Mouse (Mus musculus) ES-Bruce4 (cell line): ENCODE measurements around the gene Pex14.

Experiments used
- CTCF ChIP-seq: IDR thresholded peaks from one replicate; pipeline ENCODE4 v1.8.1; 2011; ENCODE audit warnings: low read depth, low read length
- EP300 ChIP-seq: IDR thresholded peaks from 2 replicates; pipeline ENCODE4 v1.6.1; 2011; ENCODE audit warnings: low read depth, low read length; ENCODE audit not compliant: insufficient read depth
- POLR2A ChIP-seq: IDR thresholded peaks from one replicate; pipeline ENCODE4 v1.8.1; 2011; ENCODE audit warnings: low read length; ENCODE audit not compliant: insufficient read depth

GRCm38 (mm10) chr4:148955131-148955813 is 144.4 kb downstream of the Pex14 start:
- TF ChIP-seq CTCF (no peak), POLR2A (no peak), EP300 (no peak)
